ENCODE assay signal across 23 mouse cellular contexts in the genomic region with DNA sequence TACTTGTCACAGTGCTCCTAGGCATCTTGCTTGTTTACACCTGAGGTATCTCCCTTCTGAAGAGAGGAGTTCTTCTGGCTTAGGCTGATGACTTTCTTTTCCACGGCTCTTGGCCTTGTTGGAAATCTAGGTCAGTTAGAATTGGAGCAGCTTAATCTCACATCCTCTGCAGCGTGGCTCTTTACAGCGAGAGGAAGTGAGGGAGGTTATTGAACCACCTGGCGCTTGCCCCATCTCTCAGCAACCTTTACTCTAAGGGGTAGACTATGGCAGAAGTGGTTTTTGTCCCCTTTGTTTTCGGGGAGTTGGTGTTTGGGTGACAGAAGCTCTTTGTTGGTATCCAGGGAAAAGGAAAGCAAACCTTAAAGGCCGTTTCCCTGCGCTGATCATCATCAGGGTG. TPM values are rescaled to one million over a fixed set of nuclear protein-coding genes. Genes with fewer than 3 reads are reported as not detected.
DNase-seq lines count a peak whose midpoint lies in the region; TF ChIP-seq lines count a peak whose summit lies in the region.
"Had no signal": no experiment of that assay in that cellular context is flagged by ENCODE, and none has a peak within 500 bp of the region (broad histone marks: within the 10 kb centered on the region; RNA-seq: fewer than 3 reads in every experiment).

No protein-coding gene starts in this region.

- peak overlapping the region; percentile 56 for H3K27ac ChIP-seq in cerebellum, adult 2 months (ENCODE audit: insufficient read depth, low read length)
- peak overlapping the region; percentile 55; the same call in 1 of the 2 replicates for H3K27ac ChIP-seq in layer of hippocampus, adult 2 months
- H3K27ac ChIP-seq: embryonic facial prominence, embryonic 12.5 days; heart, embryonic 15.5 days; hindbrain, embryonic 10.5 days; hindbrain, postnatal 0 days; left cerebral cortex, adult 2 months; limb, embryonic 15.5 days; liver, embryonic 15.5 days; lung, embryonic 15.5 days; neural tube, embryonic 12.5 days had no signal

- peaks cover 13% of the 10 kb centered on the region for H3K4me1 ChIP-seq in cerebellum, adult 2 months (ENCODE audit: control insufficient read depth, insufficient read depth, low read length)
- H3K4me1 ChIP-seq: embryonic facial prominence, embryonic 12.5 days; limb, embryonic 15.5 days; liver, embryonic 15.5 days; lung, embryonic 15.5 days; neural tube, embryonic 12.5 days had no signal

- peak; percentile 55 to 66 for DNase-seq in cerebellum, adult 2 months
- no peak for DNase-seq in cerebellum, postnatal 14 days
- no peak for DNase-seq in layer of hippocampus, adult 2 months (ENCODE audit: low spot score in 2 of 2)
- no peak for DNase-seq in layer of hippocampus, postnatal 14 days (ENCODE audit: low spot score in 2 of 2)
- peak; percentile 88 for DNase-seq in thymus, postnatal 0 days (ENCODE audit: low spot score)
- DNase-seq in adrenal gland, postnatal 14 days = no peak
- DNase-seq in lung, postnatal 10 days = no peak
- DNase-seq in Muller cell, postnatal 12 days (ENCODE audit: inconsistent ontology term) = no peak
- DNase-seq: cerebellum, postnatal 10 days; forebrain, postnatal 0 days; kidney, postnatal 25 days; left cerebral cortex, postnatal 4 days; lung, postnatal 4 days; midbrain, embryonic 14.5 days had no signal

- 16% methylated on average over 7 of the region's 7 CpGs for WGBS in cerebellum, adult 2 months

- no peaks in the 10 kb centered on the region for H3K27me3 ChIP-seq in cerebellum, adult 2 months (ENCODE audit: control insufficient read depth, insufficient read depth, low read length)
- H3K27me3 ChIP-seq: embryonic facial prominence, embryonic 12.5 days; heart, embryonic 15.5 days; limb, embryonic 15.5 days; liver, embryonic 15.5 days; lung, embryonic 15.5 days; neural tube, embryonic 12.5 days had no signal

- TF ChIP-seq CTCF in cerebellum, adult 2 months (IDR thresholded peaks at IDR 0.05; ENCODE audit: borderline replicate concordance, insufficient read depth, low read depth, low read length) = no peak
- no peak for TF ChIP-seq CTCF in layer of hippocampus, adult 2 months (conservative IDR thresholded peaks at IDR 0.05)

- H3K4me3 ChIP-seq in cerebellum, adult 2 months (replicated peaks; ENCODE audit: insufficient read depth, low read depth, low read length) = peak overlapping the region; percentile 6
- H3K4me3 ChIP-seq in layer of hippocampus, adult 2 months = no peak overlapping the region
- H3K4me3 ChIP-seq: embryonic facial prominence, embryonic 12.5 days; heart, embryonic 15.5 days; hindbrain, embryonic 10.5 days; left cerebral cortex, adult 2 months; limb, embryonic 15.5 days; liver, embryonic 15.5 days; lung, embryonic 15.5 days; neural tube, embryonic 12.5 days had no signal

- TF ChIP-seq POLR2A in cerebellum, adult 2 months (IDR thresholded peaks at IDR 0.05; ENCODE audit: borderline replicate concordance, insufficient read depth, low read length) = no peak

RNA-seq across cellular contexts. Expression of a gene that starts 55.1 kb away (rescaled TPM):
- 21.7 and 23.1 TPM in 2 replicates for polyA plus RNA-seq in cerebellum, adult 2 months (2012; rRNA removed)
- 10 to 100 TPM; 59.7 to 60.3 TPM for total RNA-seq in layer of hippocampus, adult 2 months (2021)
- total RNA-seq in layer of hippocampus, postnatal 14 days (2021) = 10 to 100 TPM; 65.2 to 65.5 TPM
- polyA plus RNA-seq in thymus, postnatal 0 days (2015; fragmentation: Nextera tagmentation; extraction: Ambion mirVana) = 89.4 and 99.1 TPM in 2 replicates
- 55.9 and 57.0 TPM in 2 replicates for total RNA-seq in adrenal gland, postnatal 14 days (2021)

RNA-seq across cellular contexts. Expression of a gene that starts 55.2 kb away (rescaled TPM):
- polyA plus RNA-seq in cerebellum, adult 2 months (2012; rRNA removed) = 154 and 155 TPM in 2 replicates
- 100 to 1,000 TPM; 158 to 163 TPM for total RNA-seq in layer of hippocampus, adult 2 months (2021)
- 100 to 1,000 TPM; 129 to 150 TPM for total RNA-seq in layer of hippocampus, postnatal 14 days (2021)
- 101 and 104 TPM in 2 replicates for polyA plus RNA-seq in thymus, postnatal 0 days (2015; fragmentation: Nextera tagmentation; extraction: Ambion mirVana)
- total RNA-seq in adrenal gland, postnatal 14 days (2021) = 82.6 and 95.2 TPM in 2 replicates

Comparison
In these comparisons a context has a peak if more than half of its experiments do, and no peak if none do; other contexts are left out.
1. DNase-seq: peak in cerebellum, adult 2 months (2 of 2) and thymus, postnatal 0 days (single experiment); none in cerebellum, postnatal 14 days (0 of 2), layer of hippocampus, adult 2 months (0 of 2), layer of hippocampus, postnatal 14 days (0 of 2), adrenal gland, postnatal 14 days (single experiment), lung, postnatal 10 days (single experiment) and Muller cell, postnatal 12 days (single experiment).